Mouse (Mus musculus) Patski (cell line): ENCODE measurements around the gene Slc19a1. TPM values are rescaled to one million over a fixed set of nuclear protein-coding genes. Genes with fewer than 3 reads are reported as not detected.

Experiments
- ATAC-seq: fragments of 100-300 bp; one replicate; pipeline ENCODE4 v1.8.0; 2021
- CTCF ChIA-PET: fragments of 350-600 bp; sonication (Branson Sonifier 250); formaldehyde crosslinking; loops from one replicate; lab custom pipeline; 2022; ENCODE audit warnings: inconsistent platforms; lab: Charles Lee
- POLR2A ChIA-PET: fragments of 350-600 bp; sonication (Branson Sonifier 250); formaldehyde crosslinking; loops from one replicate; lab custom pipeline; 2022; ENCODE audit warnings: antibody characterized with exemption, inconsistent platforms; lab: Charles Lee
- DNase-seq: peaks from one replicate; pipeline ENCODE4 v3.0.0-alpha.2; 2011; ENCODE audit warnings: low read depth, low spot score
- H3K27me3 ChIP-seq: fragments of 371-371 bp; one replicate; pipeline ENCODE4 v1.5.1; 2021
- CTCF ChIP-seq: fragments of 100-300 bp; IDR thresholded peaks from one replicate; pipeline ENCODE4 v1.5.1; 2021
- in situ Hi-C: fragments of 300-500 bp; cut with MboI; formaldehyde crosslinking; loops from 3 replicates; pipeline ENCODE4 v1.11.1; 2018; ENCODE audit warnings: low pct_unique_long_range_greater_than_20kb, mixed read lengths
- polyA plus RNA-seq: library from polyadenylated mRNA; unstranded; gene quantifications from one replicate; pipeline ENCODE4 v1.2.3, GENCODE M21; 2021

Gene Slc19a1
- polyA plus RNA-seq, 1 experiment from 2014 or later: 18.0 TPM

DNA sequence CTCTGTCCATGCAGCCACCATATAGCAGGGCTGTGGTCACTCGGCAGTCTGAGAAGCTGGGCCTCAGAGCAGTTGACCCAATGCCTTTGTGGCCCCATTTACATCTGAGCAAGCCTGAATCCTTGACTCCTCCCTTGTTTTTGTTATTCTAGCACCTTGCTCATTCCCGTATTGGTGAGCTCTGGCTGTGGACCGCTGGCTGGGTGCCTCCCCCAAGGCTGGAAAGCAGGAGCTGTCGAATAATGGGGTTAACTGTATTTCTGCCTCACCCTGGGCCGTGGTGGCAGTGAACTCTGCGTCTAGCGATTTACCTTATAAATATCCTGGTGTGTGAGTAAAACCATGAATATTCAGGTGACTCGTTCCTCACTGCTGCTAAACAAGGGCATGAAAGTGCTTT is 15.5 kb upstream of the Slc19a1 start:
- POLR2A ChIA-PET: no interaction called here
- DNase-seq (no peak), ATAC-seq (no peak)
- CTCF ChIA-PET: interaction anchor here (0.9 to 1.8 kb wide), 3 partner anchors 11 to 134 kb away, joined by 3 to 6 read pairs (median 4); no protein-coding TSS in a partner anchor
- in situ Hi-C loops: loop anchor here (5.0 to 25.0 kb wide), 2 partner anchors 179 to 404 kb away; partner anchors contain the start of gene Col6a2
- no peak for TF ChIP-seq CTCF
- H3K27me3 ChIP-seq: no peaks in the 10 kb centered on the region

DNA sequence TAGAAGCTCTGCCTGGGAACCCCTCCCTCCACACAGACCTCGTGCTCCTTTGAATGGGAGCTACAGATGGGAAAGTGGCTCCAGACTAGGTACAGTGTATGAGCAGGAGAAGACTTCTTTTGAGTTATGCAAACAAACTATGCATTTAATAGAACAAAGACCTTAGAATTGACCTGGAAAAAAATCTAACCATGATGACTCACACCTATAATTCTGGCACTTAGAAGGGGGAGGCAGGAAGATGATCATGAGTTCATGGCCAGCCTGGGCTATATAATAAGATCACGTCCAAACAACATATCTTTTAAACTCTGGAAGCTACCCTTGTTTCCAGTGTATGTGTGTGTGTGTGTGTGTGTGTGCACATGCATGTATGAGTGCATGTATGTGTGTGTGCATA is 15.0 kb upstream of the Slc19a1 start:
- ATAC-seq: no peak
- TF ChIP-seq CTCF: no peak
- H3K27me3 ChIP-seq: no peaks in the 10 kb centered on the region
- ChIA-PET POLR2A (no interaction called here), CTCF (interaction anchor here (0.9 to 1.8 kb wide), 2 partner anchors 10 to 112 kb away, joined by 3 to 6 read pairs; no protein-coding TSS in a partner anchor)
- in situ Hi-C loops: loop anchor here (5.0 to 25.0 kb wide), 2 partner anchors 180 to 405 kb away; partner anchors contain the start of gene Col6a2
- no peak for DNase-seq

DNA sequence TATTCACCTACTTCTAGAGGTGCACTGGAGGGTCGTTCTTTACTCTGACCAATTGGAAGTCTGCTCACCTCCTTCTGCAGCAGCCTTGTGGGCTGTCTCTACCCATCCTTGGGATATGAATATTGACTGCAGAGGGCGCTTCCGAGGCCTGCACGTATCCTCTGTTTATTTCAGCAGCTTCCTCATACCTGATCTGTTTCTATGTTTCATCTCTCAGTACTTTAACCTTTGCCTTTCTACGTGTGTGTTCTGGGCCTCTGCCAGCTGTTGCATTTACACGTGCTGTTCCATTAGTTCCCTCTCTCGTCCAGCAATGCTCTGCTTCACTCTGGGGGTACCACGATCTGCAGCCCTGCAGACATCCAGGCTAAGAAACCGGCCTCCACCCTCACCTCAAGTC is 14.4 kb upstream of the Slc19a1 start:
- no peaks in the 10 kb centered on the region for H3K27me3 ChIP-seq
- ChIA-PET POLR2A (interaction anchor here (0.6 kb wide), 1 partner anchor 162 kb away, joined by 9 read pairs; no protein-coding TSS in a partner anchor), CTCF (interaction anchor here (2.1 kb wide), 1 partner anchor 143 kb away, joined by 5 read pairs; no protein-coding TSS in a partner anchor)
- in situ Hi-C loops: loop anchor here (5.0 to 25.0 kb wide), 2 partner anchors 180 to 405 kb away; partner anchors contain the start of gene Col6a2
- DNase-seq (no peak), ATAC-seq (no peak)
- TF ChIP-seq CTCF: no peak

DNA sequence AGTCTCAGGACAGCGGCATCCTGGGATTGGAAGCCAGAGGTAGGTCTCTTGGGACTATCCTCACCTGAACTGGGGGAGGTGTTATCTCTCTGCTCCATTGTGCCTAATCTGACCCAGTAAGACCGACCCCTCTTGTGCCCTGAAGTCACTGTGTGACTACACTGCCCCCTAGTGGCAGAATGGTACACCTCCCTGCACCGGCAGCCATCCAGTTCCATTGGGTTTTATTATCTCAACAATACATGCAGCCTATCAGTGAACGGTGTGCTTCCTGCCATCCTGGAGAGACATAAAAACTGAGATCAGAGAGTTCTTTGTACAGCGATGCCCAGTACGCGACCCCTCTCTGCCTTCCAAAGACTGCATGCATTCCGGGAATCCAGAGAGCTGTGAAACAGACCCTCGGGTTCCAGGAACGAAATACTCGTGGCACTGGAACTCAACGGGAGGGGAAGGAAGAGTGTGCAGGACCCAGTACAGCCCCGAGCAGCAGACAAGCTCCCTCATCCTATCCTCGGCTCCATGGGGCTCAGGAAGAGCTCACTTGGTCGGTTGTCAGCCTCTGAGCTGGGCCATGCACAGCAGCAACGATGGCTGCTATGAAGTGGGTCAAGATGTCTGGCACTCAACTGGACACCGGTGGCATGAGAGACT is 10.5 kb upstream of the Slc19a1 start:
- POLR2A ChIA-PET: interaction anchor here (1.0 kb wide), 1 partner anchor 186 kb away, joined by 5 read pairs; no protein-coding TSS in a partner anchor
- ATAC-seq (peak; percentile 61), DNase-seq (no peak)
- in situ Hi-C loops: loop anchor here (25.0 kb wide), 1 partner anchor 409 kb away; the partner anchor contains the start of gene Col6a2
- no peaks in the 10 kb centered on the region for H3K27me3 ChIP-seq
- CTCF ChIA-PET: interaction anchor here (1.0 to 2.2 kb wide), 6 partner anchors 13 to 230 kb away, joined by 3 to 11 read pairs (median 3); no protein-coding TSS in a partner anchor
- peak; percentile 98 for TF ChIP-seq CTCF

DNA sequence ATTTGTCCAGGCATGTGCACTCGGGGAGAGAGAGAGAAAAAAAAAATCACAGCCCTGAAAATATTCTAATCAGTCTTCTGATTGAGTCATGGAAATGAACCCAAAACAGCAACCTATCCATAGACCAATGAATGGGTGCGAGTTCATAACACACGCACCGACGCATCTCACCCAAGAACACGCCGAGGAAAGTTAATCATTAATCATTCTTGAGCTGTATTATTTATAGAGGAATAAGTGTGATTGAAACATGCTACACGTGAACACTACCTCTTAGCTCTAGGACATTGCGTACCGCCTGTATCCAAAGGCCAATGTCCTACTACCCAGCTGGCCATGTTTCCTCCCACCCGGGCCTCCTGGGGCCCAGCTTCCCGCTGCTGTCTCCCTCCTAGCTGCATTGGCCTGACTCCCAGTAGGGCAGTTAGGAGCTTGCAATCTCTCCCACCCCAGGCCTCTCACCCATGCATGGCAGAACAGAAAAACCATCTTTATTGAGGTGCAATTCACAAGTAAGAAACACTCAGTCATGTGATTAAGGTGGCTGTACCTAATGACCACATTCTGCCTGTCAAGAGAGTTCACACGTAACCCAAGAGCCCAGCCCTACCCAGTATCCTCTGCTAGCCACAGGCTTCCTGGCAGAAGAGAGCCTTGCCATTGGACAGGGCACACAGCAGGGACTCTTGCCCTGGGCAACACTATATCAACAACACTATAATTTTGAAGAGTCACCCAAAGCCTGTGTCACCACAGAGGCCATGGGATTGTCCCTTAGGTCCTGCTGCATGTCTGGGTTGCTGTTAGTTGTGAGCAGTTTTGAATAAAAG is 9.5 kb upstream of the Slc19a1 start:
- in situ Hi-C loops: loop anchor here (25.0 kb wide), 1 partner anchor 410 kb away; the partner anchor contains the start of gene Col6a2
- no peak for ATAC-seq
- ChIA-PET CTCF (interaction anchor here (0.7 to 2.2 kb wide), 5 partner anchors 84 to 189 kb away, joined by 3 to 11 read pairs (median 3); no protein-coding TSS in a partner anchor), POLR2A (interaction anchor here (0.7 kb wide), 1 partner anchor 107 kb away, joined by 3 read pairs; no protein-coding TSS in a partner anchor)
- DNase-seq: no peak
- no peaks in the 10 kb centered on the region for H3K27me3 ChIP-seq
- no peak for TF ChIP-seq CTCF

DNA sequence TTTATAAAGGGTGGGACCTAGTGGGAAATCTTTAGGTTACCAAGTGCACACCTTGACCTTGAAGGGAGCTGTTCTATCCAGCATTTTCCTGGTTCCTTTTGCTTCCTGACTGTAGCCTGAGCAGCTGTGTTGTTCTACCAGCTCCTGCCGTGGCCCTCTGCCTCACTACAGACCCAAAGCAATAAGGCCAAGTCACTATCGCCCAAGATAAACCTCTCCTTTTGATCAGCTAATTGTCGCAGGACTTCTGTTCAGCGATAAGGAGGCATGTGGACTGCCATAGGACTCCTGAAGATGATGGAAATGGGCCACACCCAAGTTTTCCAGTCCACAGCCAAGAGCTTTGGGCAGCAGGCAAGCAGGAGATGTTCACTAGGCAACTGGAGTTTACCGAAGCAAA is 7.8 kb upstream of the Slc19a1 start:
- in situ Hi-C loops: loop anchor here (25.0 kb wide), 1 partner anchor 412 kb away; the partner anchor contains the start of gene Col6a2

DNA sequence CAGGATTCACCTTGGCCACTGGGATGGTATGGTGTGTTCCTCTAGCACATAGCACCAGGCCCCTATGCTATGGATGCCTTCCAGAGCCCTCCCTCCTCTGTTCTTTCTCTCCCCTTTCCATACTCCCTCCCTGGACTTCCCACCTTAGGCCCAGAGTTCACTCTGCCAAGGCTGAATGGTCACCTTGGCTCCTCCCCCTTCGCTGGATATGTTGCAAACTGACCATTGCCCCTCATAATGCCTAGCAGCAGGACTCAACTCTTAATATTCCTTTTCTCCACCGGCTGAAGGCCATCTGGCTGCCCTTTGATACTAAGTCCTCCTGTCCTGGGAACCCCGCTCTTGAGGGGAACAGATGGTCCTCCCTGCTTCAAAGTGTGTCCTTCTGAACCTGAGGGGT is 5.1 kb upstream of the Slc19a1 start:
- no peaks in the 10 kb centered on the region for H3K27me3 ChIP-seq
- ChIA-PET POLR2A (no interaction called here), CTCF (interaction anchor here (1.9 kb wide), 1 partner anchor 11 kb away, joined by 6 read pairs; no protein-coding TSS in a partner anchor)
- in situ Hi-C loops: no loop called here
- TF ChIP-seq CTCF: no peak
- DNase-seq (no peak), ATAC-seq (no peak)

More for the DNA sequence above, 7.8 kb upstream of the Slc19a1 start:
- POLR2A ChIA-PET: no interaction called here
- H3K27me3 ChIP-seq: no peaks in the 10 kb centered on the region
- no peak for TF ChIP-seq CTCF
- DNase-seq: no peak
- ATAC-seq: no peak
- CTCF ChIA-PET: interaction anchor here (1.2 kb wide), 1 partner anchor 9 kb away, joined by 3 read pairs; no protein-coding TSS in a partner anchor

DNA sequence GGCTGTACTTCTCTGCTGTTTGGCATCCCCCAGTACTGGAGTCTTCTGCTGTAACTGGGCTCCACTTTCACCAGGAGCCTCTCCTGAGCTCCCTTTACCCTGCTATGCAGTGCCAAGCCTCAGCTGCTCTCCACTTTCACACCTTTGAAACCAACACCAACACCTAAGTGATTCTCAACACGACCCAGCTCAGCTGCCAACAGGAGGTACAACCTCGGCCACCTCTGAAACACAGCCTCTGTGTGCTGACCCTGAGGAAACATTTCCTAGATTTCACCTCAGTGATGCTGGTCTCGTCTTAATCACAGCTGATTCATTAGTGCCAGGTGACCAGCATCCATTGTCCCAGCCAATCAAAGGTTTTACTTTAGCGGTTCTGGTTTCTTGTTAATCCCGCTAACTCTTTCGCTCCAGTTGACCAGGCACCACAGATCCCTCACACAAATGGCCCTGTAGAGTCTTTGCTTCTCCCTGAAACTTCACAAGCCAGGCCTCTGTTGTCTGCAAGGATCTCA is 3.2 kb upstream of the Slc19a1 start:
- ATAC-seq (no peak), DNase-seq (no peak)
- ChIA-PET POLR2A (no interaction called here), CTCF (no interaction called here)
- in situ Hi-C loops: no loop called here
- TF ChIP-seq CTCF: no peak
- no peaks in the 10 kb centered on the region for H3K27me3 ChIP-seq

DNA sequence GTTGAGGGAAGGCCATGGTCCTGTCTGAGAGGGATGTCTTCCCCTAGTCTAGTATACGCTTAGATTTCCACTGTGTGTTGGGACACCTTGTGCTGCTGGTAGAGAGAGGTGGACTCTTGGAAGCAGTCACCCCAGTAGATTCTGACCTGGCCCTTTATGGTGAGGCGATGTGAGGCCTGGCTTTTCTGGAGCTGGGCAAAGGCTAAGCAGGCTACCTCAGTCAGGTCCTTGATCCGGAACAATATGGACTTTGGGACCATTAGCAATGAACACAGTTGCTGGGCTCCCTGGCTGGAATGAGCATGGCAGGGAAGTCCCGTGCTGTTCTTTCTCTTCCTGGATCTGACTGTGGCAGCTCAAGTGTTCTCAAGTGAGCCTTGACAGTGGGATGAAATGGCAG is 2.3 kb upstream of the Slc19a1 start:
- H3K27me3 ChIP-seq: no peaks in the 10 kb centered on the region

DNA sequence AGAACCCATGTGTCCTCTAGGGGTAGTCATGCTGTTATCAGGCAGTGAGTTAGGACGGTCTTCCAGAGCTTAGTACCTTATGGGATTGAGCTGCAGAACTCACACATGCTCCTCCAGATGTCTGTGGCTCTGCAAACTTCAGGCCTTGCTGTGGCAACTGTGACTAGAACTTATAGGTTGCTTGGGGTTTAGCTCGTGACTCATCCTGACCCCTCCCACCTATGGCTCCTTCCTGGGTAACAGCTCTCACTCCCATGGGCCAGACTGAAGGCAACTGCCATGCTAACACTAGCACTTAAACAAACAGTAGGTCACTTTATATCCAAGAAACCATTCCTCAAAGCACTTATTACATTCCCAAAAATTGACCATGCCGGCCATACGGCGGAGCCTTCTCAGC is 1.4 kb upstream of the Slc19a1 start:
- no peak for ATAC-seq
- no peak for DNase-seq
- no peaks in the 10 kb centered on the region for H3K27me3 ChIP-seq
- TF ChIP-seq CTCF: no peak
- in situ Hi-C loops: no loop called here
- CTCF ChIA-PET: no interaction called here
- POLR2A ChIA-PET: no interaction called here

More for the DNA sequence above, 2.3 kb upstream of the Slc19a1 start:
- TF ChIP-seq CTCF: no peak
- ATAC-seq (no peak), DNase-seq (no peak)
- CTCF ChIA-PET: no interaction called here
- POLR2A ChIA-PET: interaction anchor here (0.9 kb wide), 1 partner anchor 251 kb away, joined by 3 read pairs; no protein-coding TSS in a partner anchor
- in situ Hi-C loops: no loop called here
